Comparison of ENCODE assay signal across 21 mouse cellular contexts in genomic region chr14:47088339-47088738, GRCm38 (mm10).
DNase-seq lines count a peak whose midpoint lies in the region; ATAC-seq lines count a peak whose summit lies in the region.
"Had no signal": no experiment of that assay in that cellular context is flagged by ENCODE, and none has a peak within 500 bp of the region (broad histone marks: within the 10 kb centered on the region; RNA-seq: fewer than 3 reads in every experiment).

No protein-coding gene starts in this region.

- no peak overlapping the region for H3K27ac ChIP-seq in liver, embryonic 13.5 days
- peak overlapping the region; percentile 89 for H3K27ac ChIP-seq in heart, embryonic 15.5 days
- H3K27ac ChIP-seq in neural tube, embryonic 15.5 days (replicated peaks), result no peak overlapping the region
- H3K27ac ChIP-seq: forebrain, embryonic 12.5 days; hindbrain, embryonic 10.5 days; kidney, postnatal 0 days had no signal

- peak; percentile 45; the same call in 1 of the 2 replicates for ATAC-seq in liver, embryonic 13.5 days (ENCODE audit: low read depth)
- ATAC-seq in erythroblast, adult 5-6 weeks (replicated peaks; ENCODE audit: low FRiP score, poor library complexity, severe bottlenecking), result peak; percentile 80
- no peak for ATAC-seq in heart, embryonic 15.5 days (replicated peaks; ENCODE audit: insufficient number of reproducible peaks, insufficient read depth, low FRiP score, low read depth)
- ATAC-seq in neural tube, embryonic 15.5 days (ENCODE audit: low FRiP score), result no peak
- ATAC-seq: Patski had no signal

- H3K27me3 ChIP-seq in liver, embryonic 13.5 days, result no peaks in the 10 kb centered on the region
- no peaks in the 10 kb centered on the region for H3K27me3 ChIP-seq in heart, embryonic 15.5 days
- no peaks in the 10 kb centered on the region for H3K27me3 ChIP-seq in neural tube, embryonic 15.5 days (replicated peaks)
- H3K27me3 ChIP-seq: forebrain, embryonic 12.5 days; Patski had no signal

- peak; percentile 11 for DNase-seq in liver, embryonic 13.5 days
- DNase-seq in liver, result no peak
- peak; percentile 49 to 62 for DNase-seq in spleen, postnatal 10 days (ENCODE audit: low spot score in 2 of 2)
- DNase-seq in urinary bladder, postnatal 4 days (ENCODE audit: low spot score in 2 of 2), result no peak
- DNase-seq: adrenal gland, adult 8-10 months; cerebellum, adult 18-20 months; cerebellum, postnatal 36 days; gastrocnemius, postnatal 25 days; kidney, adult 18-20 months; lung, adult 18-20 months; lung, postnatal 14 days; retina, postnatal 1 day; thymus, postnatal 36 days had no signal

- WGBS in liver, embryonic 13.5 days (ENCODE audit: insufficient replicate concordance), result 23% methylated on average over 1 of the region's 1 CpGs
- WGBS in heart, embryonic 15.5 days, result 28% methylated on average over 1 of the region's 1 CpGs
- 55% methylated on average over 1 of the region's 1 CpGs for WGBS in neural tube, embryonic 15.5 days

- H3K4me1 ChIP-seq in liver, embryonic 13.5 days (replicated peaks), result peaks cover 21% of the 10 kb centered on the region
- peaks cover 50% of the 10 kb centered on the region for H3K4me1 ChIP-seq in heart, embryonic 15.5 days (replicated peaks)
- peaks cover 16% of the 10 kb centered on the region for H3K4me1 ChIP-seq in neural tube, embryonic 15.5 days

- H3K9me3 ChIP-seq in liver, embryonic 13.5 days (replicated peaks), result no peaks in the 10 kb centered on the region
- H3K9me3 ChIP-seq in heart, embryonic 15.5 days (replicated peaks), result no peaks in the 10 kb centered on the region
- no peaks in the 10 kb centered on the region for H3K9me3 ChIP-seq in neural tube, embryonic 15.5 days (replicated peaks)
- H3K9me3 ChIP-seq: forebrain, embryonic 12.5 days; hindbrain, embryonic 10.5 days; megakaryocyte, embryonic 14.5 days had no signal

- no peak overlapping the region for H3K9ac ChIP-seq in liver, embryonic 13.5 days
- H3K9ac ChIP-seq in heart, embryonic 15.5 days, result no peak overlapping the region
- H3K9ac ChIP-seq in neural tube, embryonic 15.5 days (replicated peaks), result no peak overlapping the region
- H3K9ac ChIP-seq: forebrain, embryonic 12.5 days had no signal

- no peak overlapping the region for H3K4me2 ChIP-seq in liver, embryonic 13.5 days
- no peak overlapping the region for H3K4me2 ChIP-seq in heart, embryonic 15.5 days
- no peak overlapping the region for H3K4me2 ChIP-seq in neural tube, embryonic 15.5 days
- H3K4me2 ChIP-seq: forebrain, embryonic 12.5 days had no signal

- no peaks in the 10 kb centered on the region for H3K36me3 ChIP-seq in liver, embryonic 13.5 days
- peaks cover 14% of the 10 kb centered on the region; the same call in 1 of the 2 replicates for H3K36me3 ChIP-seq in heart, embryonic 15.5 days
- H3K36me3 ChIP-seq in neural tube, embryonic 15.5 days, result no peaks in the 10 kb centered on the region
- H3K36me3 ChIP-seq: forebrain, embryonic 12.5 days had no signal

- H3K4me3 ChIP-seq in liver, embryonic 13.5 days (replicated peaks), result no peak overlapping the region
- no peak overlapping the region for H3K4me3 ChIP-seq in heart, embryonic 15.5 days
- H3K4me3 ChIP-seq in neural tube, embryonic 15.5 days (replicated peaks), result no peak overlapping the region
- H3K4me3 ChIP-seq: forebrain, embryonic 12.5 days; hindbrain, embryonic 10.5 days; megakaryocyte, embryonic 14.5 days had no signal

Comparison
In these comparisons a context has a peak if more than half of its experiments do, and no peak if none do; other contexts are left out.
1. DNase-seq: peak in liver, embryonic 13.5 days (single experiment) and spleen, postnatal 10 days (2 of 2); none in liver (single experiment) and urinary bladder, postnatal 4 days (0 of 2).
2. ATAC-seq: peak in liver, embryonic 13.5 days (single experiment) and erythroblast, adult 5-6 weeks (single experiment); none in heart, embryonic 15.5 days (single experiment) and neural tube, embryonic 15.5 days (single experiment).